Mouse (Mus musculus) large intestine, adult 2 months (tissue): ENCODE results near the gene Npc2. TPM values are rescaled to one million over a fixed set of nuclear protein-coding genes. Genes with fewer than 3 reads are reported as not detected.

Source experiments
- DNase-seq: peaks from one replicate; pipeline ENCODE4 v3.0.0-alpha.2; 2012; ENCODE audit warnings: low read depth, low spot score
- WGBS: fragments of 180-500 bp; shearing (Covaris S2); methylation state at CpG from one replicate; pipeline ENCODE4 v1.1.7; 2018; 5-methylcytosine and 5-hydroxymethylcytosine counted together
- polyA plus RNA-seq: library from polyadenylated mRNA; depleted of rRNA; stranded (reverse); fragments of >200 nt; gene quantifications from 2 replicates; pipeline ENCODE4 v1.2.3, GENCODE M21; 2012; rRNA removed

Gene Npc2
- polyA plus RNA-seq, result 74.5 and 103 TPM in 2 replicates

DNA sequence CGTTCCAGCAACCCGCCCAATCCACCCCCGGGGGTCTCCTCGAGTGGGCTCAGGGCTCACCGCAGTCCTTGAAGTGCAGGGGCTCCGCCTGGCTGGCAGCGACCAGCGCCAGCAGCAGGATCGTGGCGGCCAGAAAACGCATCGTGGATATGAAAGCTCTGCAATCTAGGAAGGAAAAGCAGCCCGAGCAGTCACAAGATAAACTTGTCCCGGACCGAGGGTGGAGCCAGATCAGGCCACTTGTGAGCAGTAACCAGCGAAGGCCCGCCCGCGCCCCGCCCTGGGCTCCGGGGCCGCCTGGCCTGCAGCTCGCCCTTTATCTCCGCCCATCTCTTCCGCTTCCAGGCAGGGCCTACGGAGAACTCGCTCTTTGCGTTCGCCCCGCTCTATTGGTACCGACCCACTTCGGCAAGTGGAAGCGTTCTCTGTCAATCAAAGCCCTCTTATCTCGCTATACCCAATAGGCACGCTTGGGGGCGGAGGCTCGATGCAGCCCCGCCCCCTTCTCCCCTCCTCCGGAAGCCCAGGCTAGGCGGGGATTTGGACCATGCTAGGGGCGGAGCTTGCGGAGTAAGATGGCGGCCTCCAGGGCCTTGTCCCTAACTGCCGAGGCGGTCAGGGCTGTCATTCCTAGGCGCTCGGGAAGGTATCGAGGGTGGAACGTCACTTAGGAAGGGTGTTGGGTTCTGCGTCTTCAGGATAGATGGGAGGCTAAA, at the start of gene Npc2, which contains the start of gene Isca2:
Npc2 (minus strand) TSS at position 427 of the 716 bp plus-strand sequence.
Isca2 (plus strand) TSS at position 526 of the 716 bp plus-strand sequence.
- DNase-seq, result peak; percentile 97
- WGBS, result under 1% methylated on average over 50 of the region's 50 CpGs

DNA sequence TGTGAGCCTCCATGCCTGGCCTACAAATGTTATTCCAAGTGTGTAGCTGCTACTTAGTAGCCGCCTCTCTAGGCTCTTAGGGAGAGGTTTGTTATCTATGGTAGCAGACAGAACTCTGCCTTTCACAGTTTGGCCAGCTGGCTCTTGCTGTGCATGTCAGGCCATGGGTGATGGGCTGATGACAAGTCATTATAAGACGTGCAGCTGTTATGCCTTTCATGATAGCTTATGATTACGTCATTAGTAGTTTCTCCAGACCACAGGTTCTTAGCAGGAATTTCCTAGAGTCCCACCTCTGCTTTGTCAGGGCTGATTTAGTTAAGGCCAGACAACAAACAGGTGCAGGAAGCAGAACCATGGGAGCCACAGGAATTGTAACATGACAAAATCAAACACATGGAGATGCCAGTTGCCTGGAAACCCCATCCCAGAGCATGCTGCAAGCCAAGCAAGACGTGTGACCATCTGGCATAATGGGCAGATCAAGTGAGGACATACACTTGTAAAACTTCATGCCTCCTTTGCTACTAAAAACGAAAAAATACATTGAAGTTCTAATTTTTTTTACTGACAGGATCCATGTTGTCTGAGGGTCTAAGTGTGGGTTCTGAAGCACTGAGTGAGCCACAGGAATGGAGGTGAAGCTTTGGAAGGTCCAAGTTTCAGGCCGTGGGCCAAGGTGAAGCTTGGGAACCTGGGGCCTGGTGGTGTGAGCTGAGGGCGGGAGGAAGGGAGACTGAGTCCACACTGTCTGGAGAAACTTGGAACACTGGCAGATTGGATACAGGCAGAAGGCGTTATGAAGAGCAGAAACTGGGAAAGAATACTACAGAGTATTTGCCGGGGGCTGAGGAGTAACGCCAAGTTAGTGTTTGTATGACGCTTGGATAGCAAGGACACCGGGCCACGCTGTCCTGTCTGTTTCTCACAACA, 46.5 kb upstream of the Npc2 start:
- DNase-seq, result no peak
- 87% methylated on average over 13 of the region's 13 CpGs for WGBS

DNA sequence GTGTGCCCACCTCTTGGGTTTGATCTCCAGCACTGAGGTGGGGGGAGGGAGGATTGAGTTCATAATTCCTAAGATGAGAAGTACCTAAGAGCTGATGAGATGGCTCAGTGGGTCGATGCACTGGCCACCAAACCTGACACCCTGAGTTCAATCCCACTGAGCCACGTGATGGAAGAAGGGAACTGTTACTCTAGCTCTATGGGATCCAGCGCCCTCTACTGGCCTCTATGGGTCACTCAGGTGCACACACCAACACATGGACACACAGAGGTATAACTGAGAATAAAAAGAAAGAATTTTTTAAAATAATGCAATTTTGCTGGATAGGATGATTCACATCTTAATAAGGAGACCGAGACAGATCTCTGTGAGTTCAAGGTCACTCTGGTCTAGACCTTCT, 45.5 kb upstream of the Npc2 start:
- 69% methylated on average over 4 of the region's 4 CpGs for WGBS
- no peak for DNase-seq

DNA sequence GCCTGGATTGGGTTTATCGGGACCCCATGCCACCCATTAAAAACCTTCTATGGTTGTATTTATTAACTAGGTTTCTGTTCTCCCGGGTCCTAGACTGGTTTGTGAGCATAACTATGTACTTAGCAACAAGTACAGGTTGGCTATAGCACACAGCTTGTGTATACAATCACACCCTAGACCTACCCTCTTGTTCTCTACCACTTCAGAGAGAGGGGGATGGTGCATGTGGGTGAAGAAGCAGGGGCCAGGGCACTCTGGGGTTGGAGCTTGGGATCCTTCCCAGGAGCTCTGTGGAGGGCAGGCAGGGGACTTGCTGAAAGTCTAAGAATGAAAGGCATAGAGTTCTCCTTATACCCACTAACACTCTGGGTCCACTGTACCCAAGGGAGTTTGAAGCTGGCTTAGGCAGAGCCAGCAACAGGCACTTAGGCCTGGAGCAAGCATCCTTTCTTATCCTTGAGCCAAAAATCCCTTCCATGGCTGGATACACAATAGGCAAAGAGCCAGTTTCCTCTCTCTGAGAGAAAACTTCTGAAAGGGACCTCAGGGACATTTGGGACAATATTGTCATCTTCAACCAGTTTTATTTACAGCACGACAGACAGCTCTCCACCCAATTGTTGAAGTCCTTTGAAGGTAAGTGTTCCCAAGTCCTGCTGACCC, 41.8 kb upstream of the Npc2 start:
- DNase-seq, result no peak
- WGBS, result 48% methylated on average over 3 of the region's 3 CpGs

DNA sequence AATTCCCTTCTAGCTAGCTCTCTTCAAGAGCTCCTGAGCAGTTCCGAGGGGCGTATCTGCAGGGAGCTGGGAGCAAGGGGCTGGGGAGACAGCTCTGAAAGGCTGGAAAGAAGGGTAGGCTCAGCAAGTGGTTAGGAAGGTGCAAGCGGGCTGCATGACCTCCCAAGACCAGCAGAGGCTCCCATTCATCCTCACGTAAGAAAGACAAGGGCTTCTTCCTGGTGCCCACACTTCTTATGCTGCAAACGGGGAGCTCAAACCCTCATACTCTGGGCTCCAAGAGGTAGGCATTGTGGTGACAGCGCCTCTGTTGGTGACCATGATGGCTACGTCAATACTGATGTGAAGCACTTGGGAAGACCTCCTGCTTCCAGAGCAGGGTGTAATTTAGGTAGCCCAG, 40.8 kb upstream of the Npc2 start:
- WGBS, result 73% methylated on average over 7 of the region's 7 CpGs
- no peak for DNase-seq

DNA sequence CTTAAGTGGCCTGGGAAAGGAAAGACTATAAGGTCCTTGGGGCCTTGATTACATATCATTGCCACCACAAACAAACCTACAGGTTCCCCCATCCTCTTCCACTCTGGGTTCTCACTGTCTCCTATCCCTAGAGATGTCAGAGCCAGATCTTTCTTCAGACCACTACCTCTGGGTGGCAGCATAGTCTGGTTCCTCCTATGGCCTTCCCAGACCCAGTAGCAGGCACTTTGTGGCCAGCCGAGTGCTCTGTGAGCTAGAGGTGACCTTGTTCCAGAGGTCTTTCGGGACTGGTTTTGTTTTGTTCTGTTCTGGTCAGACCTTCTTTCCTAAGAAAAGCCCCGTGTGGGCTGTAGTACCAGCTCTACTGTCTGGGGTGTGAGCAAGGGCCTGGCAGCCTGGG, 39.1 kb upstream of the Npc2 start:
- 70% methylated on average over 3 of the region's 3 CpGs for WGBS
- no peak for DNase-seq

DNA sequence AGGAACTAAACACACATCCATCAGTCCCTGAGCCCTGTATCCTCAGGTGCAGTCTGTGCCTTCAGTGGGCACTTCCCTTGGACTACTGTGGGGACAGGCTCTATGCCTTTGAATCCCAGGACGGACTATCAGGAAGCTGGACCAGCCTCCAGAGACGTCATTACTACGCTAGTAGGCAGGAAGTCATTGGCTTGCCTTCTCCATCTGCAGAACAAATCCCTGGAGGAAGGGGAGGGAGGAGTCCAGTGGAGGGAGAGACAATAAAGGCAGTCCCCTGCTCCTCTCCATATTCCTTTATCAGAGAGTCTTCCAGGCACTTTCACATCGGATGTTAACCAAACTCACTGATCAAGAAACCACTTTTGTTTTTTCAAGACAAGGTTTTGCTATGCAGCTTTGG, 38.6 kb upstream of the Npc2 start:
- WGBS, result 59% methylated on average over 4 of the region's 4 CpGs
- no peak for DNase-seq

DNA sequence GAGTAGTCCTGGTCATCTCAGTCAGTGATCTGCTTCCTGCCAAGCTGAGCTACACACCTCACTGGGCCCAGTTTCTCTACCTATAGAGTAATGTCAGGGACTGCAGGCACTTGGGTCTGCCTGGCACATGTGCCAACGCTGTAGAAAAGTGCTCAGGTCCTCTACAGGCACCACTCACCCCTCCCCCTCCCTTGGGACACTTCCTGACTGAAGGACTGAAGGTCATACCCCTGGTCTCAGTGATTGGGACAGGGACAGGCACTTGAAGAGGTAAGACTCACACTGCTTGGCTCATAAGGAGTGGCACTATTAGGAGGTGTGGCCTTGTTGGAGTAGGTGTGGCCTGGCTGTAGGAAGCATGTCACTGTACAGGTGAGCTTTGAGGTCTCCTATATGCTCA, 37.9 kb upstream of the Npc2 start:
- no peak for DNase-seq
- WGBS, result 55% methylated on average over 1 of the region's 1 CpGs

DNA sequence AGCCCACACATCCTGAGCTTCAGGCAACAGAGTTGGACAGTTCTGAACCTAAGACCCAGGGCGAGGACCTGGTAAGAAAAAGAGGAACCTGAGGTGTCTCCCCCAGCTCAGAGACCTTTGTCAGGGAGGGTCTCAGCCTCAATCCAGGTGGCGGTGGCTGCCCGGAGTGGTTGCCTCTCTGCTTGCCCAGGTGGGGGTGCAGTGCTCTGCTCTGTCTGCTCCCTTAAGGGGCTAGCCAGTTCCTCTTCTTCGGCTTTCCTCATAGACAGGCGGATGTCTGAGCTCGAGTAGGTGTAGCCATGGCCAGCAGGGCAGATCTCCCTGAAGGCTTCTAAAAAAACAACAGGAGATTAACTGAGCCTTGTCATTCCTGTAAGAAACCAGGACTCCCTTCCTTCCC, 36.1 kb upstream of the Npc2 start:
- WGBS, result 84% methylated on average over 6 of the region's 6 CpGs
- DNase-seq, result no peak

DNA sequence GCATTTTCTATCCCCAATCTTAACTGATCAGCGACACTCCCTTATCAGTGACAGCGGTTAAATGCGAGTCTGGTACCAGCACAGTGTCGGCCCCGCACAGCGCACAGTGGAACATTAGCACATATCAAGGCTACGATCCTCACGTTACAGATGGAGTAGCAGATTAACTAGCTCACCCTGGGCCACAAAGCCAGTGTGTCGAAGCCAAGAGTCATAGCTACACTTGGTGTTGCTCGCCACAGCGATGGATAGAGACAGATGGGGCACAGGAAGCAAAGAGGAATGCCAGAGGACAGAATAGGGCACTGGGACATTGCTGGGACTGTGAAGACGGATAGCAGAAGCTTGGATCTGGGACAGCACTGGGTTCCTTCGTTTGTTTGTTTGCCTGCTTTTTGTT, 34.4 kb upstream of the Npc2 start:
- 89% methylated on average over 13 of the region's 13 CpGs for WGBS
- no peak for DNase-seq

DNA sequence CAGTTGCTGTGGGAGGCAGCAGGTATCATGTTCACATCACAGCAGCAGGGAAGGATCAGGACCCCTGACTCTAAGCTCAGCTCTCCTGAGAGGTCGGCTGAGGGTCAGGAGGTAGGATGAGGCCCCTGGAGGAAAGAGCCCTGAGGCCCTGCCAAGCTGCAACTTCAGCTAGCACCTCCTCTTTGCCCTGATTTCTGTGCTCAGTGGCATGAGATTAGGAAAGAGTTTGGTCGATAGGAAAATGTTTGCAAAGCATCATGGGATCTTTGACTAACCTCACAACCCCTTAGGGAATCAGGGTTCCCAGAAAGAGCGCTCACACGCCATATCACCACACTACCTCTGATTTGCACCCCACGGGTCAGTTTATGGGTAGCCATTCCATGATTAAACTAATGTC, 33.8 kb upstream of the Npc2 start:
- 66% methylated on average over 5 of the region's 5 CpGs for WGBS
- no peak for DNase-seq

DNA sequence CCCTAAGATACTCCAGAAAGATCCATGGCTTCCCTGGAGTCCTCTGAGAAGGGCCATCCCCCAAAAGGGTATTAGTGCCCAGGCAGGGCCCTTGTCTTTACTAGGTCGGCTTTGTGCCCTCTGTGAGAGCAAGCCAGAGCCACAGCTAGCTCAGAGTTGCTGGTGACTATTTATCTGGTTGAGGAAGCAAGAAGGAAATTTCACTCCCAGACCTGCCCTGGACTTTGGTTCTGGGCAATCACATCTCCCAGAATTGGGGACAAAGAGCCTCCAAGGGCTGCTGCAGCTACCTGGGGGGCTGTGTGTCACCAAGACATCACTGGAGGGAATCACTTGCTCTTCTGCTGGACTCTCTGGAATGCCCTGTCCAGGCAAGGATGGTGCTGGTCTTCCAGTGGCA, 33.1 kb upstream of the Npc2 start:
- WGBS, result 36% methylated on average over 1 of the region's 1 CpGs
- no peak for DNase-seq

DNA sequence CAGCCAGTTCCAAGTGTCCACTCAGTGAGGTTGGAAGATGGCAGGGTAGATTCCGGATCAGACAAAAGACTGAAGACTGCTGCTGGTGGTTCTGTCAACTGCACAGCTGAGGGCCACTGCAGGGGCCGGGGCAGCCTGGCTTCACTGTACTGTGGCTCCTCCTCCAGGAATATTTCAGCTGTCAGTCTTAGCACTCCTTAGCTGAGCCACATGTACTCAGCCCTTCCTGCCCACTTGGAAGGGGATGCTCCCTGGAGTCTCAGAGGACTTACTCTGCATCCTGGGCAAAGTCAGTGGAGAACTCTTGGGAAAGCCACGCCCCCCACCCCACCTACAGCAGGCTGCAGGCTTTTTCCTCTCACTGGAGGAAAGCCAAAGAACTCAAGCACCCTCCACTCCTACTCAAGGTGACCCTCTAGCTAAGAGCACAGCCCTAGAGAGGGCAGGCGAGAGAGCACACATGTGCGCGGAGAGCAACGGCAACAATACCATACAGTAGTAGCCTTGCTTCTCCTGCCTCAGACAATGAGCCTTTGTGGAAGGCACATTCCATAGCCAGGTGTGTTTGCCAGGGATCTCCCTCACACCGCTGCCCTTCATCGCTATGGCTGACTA, 32.4 kb upstream of the Npc2 start:
- 29% methylated on average over 9 of the region's 9 CpGs for WGBS
- no peak for DNase-seq

DNA sequence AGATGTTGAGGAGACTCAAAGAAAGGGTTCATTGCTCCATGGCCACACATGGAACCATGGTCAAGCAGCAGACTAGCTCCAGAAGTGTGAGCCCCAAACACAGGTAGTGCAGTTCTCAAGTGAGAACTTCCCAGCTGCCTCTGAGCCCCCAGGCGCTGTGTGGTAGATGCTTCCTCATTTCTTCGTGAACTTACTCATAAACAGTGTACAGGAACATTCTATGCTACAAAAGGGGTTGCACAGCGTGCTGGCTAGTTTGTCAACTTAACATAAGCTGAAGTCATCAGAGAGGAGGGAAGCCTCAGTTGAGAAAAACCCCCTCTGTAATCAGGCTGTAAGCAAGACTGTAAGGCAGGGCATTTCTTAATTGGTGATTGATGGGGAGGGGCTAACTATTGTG, 29.7 kb upstream of the Npc2 start:
- no peak for DNase-seq
- WGBS, result 84% methylated on average over 3 of the region's 3 CpGs

DNA sequence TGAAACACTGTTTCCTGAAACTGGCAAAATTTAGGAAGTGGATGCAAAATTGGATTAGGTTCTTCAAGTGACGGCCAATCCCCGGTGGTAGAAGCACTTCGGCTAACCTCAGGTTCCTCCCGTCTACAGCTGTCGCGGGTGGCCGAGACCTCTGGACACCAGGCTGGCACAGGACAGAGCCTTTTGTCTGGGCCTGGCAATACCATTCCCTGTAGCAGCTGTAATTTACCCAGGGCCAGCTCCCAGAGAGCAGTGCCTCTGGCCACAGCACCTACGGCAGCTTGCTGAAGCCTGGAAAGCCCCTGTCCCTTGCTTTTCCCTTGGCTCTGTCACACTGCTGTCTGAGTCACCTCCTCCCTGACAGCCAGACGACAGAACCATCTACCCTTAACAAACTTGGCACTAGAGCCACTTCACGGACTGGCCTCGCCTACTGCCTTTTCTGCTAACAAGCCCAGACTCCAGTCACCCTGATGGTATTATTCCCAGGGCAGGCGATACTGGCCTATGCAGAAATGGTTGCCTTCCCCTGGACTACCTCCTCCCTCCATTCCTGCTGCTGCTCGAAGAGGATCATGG, 28.7 kb upstream of the Npc2 start:
- no peak for DNase-seq

DNA sequence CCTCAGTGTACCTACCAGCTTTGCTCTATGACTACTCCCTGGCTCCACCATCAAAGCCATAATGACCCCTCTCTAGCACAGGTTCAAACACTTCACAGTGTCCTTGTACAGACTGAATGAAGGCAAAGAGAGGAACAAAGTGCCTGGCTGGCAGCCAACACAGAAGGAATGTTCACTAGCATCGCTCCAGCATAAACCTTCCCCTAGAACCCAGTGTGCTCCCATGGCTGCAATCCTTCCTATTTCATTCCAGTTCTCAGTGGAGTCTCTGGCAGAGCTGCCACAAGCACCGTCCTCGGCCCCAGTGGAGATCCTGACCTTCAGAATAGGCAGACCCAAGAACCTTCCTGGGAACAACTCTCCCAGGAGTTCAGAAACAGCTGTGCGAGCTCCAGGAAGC, 27.5 kb upstream of the Npc2 start:
- DNase-seq, result no peak
- WGBS, result 61% methylated on average over 4 of the region's 4 CpGs

More for the DNA sequence above, 28.7 kb upstream of the Npc2 start:
- WGBS, result 69% methylated on average over 13 of the region's 13 CpGs

DNA sequence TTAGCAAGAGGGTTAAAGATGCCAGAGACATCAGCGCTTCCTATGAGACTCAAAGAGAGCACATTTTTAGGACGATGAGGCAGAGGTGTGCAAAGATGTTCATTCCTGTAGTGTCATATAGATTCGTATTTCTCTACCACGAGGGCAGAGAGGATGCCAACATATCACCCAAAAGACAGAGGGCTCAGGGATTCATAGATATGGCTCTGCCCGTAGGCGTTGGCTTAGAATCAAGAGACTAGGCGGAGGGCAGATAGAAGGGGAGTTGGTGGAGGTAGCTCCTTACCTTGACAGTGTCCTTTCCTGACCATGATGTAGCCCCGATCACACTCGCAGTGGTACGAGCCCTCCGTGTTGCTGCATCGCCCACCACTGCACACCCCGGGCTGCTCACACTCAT, 26.1 kb upstream of the Npc2 start:
- 93% methylated on average over 13 of the region's 13 CpGs for WGBS

DNA sequence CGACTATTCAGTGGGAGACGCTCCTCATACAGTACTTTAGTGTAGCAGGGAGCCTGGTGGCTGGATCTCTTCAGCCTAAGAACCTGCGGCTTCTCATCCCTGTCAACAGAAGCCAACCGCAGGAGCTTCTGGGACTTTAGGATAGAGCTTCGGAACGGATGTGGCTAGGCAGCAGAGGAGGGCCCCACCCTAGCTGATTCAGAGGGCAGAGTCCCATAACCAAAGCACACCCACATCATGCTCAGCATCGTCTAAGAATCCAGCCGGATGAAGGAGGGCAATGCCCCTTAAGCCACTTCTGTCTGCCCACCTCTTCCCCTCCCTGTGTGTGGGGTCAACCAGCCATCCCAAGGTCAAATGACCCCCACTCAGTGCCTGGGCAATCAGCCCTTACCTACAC, 21.7 kb upstream of the Npc2 start:
- DNase-seq, result no peak
- WGBS, result 60% methylated on average over 8 of the region's 8 CpGs

More for the DNA sequence above, 26.1 kb upstream of the Npc2 start:
- no peak for DNase-seq

DNA sequence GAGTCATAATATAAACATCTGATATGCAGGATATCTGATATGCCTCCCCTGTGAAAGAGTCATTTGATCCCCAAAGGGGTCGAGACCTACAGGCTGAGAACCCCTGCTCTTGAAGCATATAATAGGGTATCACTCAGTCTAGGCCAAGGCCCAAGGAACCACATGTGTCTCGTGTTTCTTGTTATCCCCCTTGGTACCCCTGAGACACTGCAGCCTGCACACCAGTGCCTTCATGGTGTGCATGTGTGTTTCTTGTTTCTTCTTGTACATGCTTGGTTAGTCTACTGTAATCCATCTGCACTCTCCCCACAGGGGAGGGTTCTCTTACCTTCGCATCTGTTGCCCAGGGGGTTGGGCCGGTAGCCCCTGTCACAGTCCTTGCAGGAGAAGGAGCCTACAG, 19.7 kb upstream of the Npc2 start:
- 79% methylated on average over 4 of the region's 4 CpGs for WGBS
- no peak for DNase-seq

DNA sequence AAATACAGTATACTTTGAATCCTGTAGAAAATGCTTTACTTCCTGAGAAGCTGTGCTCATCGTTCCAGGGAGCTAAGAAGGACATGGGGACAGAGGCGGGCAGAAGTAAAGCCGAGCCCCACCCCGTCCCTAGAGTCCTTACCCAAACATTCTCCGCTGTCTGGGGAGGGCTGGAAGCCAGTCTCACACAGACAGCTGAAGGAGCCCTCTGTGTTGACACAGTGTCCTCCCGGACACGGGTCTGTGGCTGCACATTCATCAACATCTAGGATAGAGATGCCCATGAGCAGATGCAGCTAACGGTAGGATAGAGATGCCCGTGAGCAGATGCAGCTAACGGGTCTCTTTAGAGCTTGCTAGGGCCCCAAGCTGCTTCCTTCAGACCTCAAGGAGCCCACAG, 17.9 kb upstream of the Npc2 start:
- WGBS, result 27% methylated on average over 10 of the region's 10 CpGs
- no peak for DNase-seq
